Mouse (Mus musculus): ENCODE data around the gene Scand1.

Scand1 gene

DNA sequence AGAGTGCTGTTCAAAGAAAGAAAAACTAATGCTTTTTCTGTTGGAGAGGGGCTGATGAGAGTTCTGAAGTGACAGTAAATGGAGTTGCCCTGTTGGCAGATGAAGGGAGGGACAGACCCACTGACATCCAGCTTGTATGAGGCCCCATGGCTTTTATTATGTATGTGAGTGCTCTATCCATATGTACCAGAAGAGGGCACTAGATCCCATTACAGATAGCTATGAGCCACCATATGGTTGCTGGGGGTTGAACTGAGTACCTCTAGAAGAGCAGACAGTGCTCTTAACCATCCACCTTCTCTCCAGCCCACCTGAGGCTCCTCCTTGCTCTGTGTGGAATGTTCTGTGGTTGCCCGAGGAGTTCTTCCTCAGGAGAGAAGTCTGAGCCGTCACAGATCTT is 6.7 kb downstream of the Scand1 start:
- DNase-seq = no peak

DNA sequence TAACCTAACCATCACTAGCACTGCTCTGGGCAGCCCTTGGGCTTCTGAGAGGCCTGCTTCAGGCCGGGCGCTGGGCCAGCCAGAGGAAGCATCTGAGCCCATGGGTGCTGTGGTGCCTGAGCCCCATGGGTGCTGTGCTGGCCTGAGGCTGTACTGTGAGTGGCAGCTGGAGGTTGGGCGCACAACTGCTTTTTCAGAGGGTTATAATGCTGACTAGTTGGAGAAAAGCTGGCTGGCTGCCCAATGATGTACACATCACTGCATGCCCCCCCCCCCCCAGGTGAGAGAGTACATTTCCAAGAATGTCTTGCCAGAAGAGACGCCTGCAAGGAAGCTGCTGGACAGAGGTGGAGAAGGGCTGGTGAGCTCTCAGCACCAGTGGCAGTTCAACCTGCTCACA is 8.2 kb downstream of the Scand1 start:
- DNase-seq = no peak

DNA sequence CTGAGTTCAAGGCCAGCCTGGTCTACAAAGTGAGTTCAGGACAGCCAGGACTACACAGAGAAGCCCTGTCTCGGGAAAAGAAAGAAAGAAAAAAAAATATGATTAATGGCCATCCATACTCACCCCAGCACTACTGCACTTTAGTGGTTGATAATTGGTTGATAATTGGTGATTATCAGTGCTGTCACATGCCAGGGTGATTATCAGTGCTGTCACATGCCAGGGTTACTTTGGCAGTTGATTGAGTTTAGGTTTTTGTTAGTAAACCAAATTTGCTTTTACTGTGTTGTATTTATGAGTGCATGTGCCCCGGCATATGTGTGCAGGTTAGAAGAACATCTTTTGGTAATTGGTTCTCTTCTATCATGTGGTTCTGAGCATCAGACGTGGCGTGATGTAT is 10.4 kb downstream of the Scand1 start:
- no peak for DNase-seq

DNA sequence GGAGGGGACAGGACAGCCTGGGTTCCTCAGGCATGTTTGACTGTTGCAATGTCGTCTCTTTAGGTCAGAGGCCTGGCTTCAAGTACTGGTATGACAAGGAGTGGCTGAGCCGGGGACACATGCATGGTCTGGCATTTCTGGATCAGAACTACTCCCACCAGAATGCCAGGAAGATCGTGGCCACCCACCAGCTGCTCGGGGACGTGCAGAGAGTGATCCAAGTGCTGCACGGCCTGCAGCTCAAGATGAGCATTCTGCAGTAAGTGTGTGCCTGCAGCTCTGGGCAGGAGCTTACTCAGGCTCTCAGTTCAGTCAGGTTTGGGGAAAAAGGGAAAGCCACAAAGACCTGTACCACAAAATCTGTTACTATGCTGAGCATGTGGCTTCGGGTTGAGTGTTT is 14.0 kb downstream of the Scand1 start:
- no peak for DNase-seq

DNA sequence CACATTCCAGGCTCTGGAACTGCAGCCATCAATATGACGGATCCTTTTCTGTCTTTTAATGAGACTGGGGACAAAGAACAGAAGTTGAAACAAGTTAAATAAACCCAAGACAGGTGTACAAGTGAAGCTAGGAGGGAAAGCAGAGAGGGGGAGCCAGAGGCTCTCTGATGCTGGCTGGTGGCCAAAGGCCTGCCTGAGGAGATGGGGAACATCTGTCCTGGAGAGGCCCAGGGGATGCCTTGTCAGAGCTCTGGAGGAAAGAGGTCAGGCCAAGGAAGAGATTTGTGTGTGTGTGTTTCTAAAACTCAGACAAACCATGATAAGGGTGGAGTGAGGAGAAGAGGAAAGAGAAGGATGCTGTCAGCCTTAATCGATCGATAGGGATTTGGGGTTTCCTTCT is 14.9 kb downstream of the Scand1 start:
- DNase-seq = no peak

DNA sequence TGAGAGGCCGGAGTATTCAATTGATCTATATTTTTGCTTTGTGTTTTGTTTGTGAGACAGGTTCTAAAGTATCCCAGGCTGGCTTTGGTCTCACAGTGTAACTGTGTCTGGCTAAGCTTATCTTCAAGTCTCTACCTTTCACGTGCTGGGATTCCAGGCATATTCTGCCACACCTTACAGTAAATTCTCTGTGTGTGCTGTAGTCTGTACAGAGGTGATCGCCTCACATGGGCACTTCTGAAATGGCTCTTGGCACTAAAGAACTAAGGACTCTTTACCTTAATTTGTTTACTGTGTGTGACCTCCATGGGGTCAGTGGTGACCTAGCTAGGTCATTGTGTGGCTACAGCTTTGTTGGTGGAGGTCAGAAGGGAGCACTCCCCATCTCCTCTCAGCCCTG is 16.3 kb downstream of the Scand1 start:
- DNase-seq = no peak

DNA sequence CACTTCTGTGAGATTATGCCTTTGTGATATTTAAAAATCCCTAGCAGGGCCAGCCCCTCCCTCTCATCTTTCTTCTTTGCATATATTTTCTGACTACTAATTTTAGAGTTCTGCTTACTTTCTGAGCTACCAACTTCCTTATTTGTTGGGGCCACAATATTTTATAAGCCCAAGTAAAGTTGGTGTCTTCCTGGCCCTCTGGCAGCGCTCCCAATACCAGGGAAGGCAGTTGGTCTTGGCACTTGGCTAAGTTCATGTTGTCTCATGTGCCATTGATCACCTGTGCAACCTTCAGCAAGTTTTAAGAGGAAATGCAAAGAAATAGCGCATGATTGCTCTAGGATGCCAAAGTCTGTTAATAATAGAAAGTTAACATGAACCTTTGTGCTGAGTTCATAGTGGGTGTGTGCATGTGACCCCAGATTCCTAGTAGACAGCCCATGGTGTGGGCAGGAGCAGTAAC is 16.9 kb downstream of the Scand1 start:
- DNase-seq = no peak

DNA sequence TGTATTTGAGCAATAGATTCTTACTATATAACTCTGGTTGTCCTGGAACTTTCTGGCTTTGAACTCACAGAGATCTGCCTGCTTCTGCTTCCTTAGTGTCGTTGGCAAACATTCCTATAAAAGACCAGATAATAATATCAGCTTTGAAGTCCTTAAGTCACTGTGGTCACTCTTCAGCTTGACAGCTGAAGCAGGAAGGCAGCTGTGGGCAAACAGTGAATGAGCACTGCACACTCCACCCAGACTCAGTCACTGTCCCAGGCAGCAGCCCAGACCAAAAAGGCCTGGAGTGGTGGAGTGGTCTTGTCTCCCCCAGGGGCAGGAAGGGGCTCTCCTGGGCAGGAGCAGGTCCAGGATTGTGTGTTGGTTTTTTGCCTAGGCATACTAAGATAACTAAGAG is 20.5 kb downstream of the Scand1 start:
- no peak for DNase-seq

DNA sequence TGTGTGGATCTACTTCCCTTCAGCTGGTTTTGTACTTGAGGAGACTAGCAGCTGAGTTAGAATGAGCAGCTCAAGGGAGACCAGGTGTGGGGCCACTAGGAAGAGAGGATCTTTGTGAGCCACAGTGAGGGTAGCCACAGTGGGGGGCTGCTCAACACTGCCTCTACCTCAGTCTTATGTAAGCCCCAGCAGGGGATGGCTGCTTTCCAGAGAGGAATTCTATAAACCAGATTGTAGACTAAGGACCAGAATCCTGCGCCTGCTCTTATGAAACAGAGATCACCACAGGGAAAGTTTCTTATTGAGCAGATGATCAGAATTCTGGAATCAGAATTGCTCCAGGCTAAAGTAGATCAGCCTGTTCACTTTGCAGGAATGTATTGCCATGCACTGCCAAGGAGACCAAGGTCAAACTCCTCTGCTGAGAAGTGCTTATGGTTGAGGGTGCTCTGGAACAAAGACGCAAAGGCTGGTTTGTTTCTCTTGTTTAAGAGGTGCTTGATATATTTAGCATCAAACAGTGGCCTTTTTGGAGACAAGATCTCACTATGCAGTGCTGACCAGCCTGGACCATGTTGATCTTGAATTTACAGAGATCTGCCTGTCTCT is 22.8 kb downstream of the Scand1 start:
- DNase-seq = peak; percentile 47

DNA sequence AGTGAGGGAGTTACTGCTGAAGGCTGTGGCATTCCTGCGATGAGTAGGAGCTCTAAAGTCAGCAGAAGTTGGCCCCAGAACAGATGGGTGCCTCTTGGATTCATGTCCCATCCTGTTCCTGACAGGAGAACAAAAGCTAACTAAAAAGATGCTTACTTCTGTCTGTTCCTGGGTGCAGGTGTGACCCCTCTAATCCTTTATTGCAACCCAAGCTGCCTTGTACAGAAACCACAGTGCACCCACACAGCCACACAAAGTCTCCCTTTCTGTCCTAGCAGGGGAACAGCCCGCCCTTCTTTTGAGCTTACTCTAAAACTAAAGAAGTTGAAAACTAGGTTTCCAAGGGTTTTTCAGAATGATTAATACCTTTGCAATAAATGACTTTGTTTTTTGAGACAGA is 24.3 kb downstream of the Scand1 start:
- DNase-seq = peak; percentile 39

DNA sequence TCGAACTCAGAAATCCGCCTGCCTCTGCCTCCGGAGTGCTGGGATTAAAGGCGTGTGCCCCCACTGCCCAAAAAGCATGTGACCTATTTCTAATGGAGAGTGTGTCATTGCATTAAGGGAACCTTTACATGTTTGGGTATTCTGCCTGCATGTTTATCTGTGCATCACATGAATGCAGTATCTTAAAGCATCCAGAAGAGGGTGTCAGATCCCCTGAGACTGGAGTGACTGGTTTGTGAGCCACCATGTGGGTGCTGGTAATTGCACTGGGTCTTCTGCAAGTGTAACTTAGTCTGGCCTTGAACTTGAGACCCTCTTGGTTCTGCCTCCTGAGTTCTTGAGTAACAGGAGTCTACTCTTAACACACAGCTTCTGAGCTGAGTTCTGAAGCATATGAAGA is 25.8 kb downstream of the Scand1 start:
- no peak for DNase-seq

DNA sequence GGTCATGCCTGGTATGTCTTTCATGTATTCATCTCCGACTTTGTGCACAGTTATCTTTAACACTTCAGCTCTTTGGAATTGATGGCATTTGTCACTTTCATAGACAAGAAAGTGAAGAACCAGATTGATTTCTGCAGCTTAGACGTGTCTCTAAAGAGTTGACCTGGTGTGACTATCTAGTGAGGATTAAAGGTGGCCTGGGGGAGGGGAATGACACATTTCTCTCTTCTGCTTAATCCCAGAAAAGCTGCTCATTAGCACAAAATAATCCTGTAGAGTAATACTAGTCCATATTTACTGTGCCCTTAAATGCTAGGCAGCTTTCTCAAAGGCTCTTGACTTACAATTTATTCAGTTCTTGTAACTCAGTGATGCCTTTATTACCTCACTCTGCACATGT is 27.3 kb downstream of the Scand1 start:
- no peak for DNase-seq

DNA sequence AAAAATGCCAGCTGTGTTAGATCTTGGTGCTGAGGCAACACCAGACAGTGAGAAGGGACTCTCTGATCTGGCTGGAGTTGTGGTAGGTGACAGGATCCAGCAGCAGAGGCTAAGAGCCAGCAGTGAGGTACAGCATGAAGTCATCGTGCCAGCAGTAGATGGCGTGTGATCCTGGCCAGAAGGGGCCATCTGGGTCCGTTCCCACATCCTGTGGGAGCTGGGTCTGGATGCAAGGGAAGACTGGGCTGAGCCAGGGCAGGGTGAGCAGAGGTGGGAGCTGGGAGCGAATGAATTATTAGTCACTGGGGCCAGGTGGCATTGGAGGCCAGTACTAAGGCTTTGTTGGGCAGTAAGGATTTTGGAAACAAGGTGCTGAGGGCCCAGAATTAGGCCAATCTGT is 31.3 kb downstream of the Scand1 start:
- no peak for DNase-seq

DNA sequence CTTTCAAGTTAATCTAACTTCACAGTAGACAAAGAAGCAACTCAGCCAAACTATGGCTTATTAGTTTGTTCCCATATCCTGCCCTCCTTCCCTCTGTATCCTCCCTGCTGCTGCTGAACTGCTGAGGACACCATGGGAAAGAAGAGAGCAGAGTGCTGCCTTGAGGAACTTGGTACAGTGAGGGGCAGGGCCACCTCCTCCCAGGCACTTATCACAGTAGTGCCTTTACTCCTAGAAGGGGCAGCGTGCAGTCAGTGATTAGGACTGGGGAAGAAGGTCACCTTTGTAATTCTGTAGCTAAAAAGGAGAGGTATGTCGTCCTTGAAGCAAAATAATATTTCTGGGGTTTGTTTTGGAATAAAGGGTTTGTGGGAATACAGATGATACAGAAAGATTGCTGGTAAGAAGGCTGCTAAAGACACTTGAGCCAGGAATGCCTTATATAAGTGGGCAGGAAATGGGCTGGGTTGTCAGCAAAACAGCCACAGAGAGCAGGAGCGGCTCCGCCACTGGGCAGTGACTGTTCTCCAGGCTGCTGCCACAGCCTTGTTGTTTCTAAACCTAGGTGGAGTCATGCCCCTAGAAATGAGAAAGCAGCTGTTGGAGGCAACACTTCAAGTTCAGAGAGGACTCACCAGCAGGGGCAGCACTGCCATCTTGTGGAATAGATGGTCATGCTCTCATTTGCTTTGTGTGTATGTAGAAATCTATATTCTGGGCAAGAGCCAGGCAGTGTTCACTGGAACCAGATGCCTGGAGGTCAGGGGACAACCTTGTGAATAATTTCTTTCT is 34.1 kb downstream of the Scand1 start:
- peak; percentile 90 for DNase-seq

DNA sequence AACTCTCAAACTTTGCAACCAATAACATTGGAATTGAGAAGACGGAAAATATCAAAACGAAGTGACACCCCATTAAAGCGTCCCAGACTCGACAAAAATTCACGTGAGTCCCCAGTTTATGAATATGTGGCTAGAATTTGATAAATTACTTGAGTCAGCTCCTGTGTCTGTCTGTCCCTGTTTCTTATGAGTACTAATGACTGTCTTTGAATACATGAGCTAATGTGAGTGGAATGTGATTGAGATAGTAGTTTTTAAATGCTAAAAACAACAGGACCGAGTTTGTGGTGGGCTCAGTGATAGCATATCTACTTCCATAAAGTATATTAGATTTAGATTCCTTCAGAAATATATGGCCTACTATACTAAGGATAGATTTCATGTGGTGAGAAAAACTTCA is 40.0 kb downstream of the Scand1 start:
- no peak for DNase-seq

DNA sequence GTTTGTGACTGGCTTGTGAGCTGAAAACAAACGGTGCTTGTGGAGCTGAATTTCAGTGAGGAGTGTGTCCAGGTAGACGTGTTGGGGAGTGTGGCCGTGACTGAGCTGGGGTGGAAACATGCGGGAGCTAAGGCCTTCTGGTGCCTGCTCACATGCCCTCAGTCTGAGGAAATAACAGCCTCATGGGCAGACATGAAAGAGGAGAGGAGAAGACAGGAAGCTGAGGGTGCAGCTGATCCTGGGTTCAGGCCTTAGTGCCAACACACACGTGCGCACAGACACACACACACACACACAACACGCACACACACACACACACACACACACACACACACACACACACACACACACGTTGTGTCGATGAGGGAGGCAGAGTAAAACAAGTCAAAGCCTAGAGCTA is 44.9 kb downstream of the Scand1 start:
- DNase-seq = peak; percentile 47

DNA sequence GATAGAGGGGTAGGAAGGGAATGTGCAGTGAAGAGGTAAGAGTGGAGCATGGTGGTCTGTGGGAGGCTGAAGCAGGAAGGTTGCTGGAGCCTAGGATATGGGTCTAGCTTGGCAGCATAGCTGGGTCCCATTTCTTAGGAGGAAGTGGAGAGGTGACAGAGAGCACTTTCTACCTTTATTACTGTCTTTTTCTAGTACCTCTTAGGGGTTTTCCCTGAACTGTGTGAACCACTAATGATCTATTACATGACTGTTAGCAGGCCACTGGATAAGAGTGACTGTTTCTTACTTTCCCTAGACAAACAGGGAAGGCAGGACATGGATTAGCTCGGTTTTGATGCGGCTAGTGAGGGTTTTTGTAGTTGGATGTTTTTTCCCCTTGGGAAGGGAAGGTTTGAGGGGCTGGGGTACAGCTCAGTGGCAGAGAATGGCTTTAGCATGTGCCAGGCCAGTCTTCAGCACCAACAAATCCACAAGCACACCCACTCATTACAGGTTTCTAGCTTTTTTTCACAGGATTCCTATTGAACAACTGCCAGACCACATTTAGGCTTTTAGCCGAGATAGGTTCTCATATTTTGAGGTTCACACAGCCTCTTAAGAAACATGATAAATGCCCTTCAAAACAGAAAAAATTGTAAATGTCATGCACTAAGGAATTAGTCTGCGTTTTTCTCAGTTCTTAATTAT is 49.2 kb downstream of the Scand1 start:
- DNase-seq = no peak

All from thymus, postnatal 4 days (tissue).